Mouse (Mus musculus) ovary, postnatal 14 days (tissue): ENCODE data around the gene Cyth1.
A peak's percentile ranks its signal among the peaks of the same experiment; 100 is the strongest.

ENCODE experiments used
- DNase-seq: peaks from one replicate; pipeline ENCODE4 v3.0.0; 2022; ENCODE audit warnings: low spot score

Gene Cyth1

GRCm38 (mm10) chr11:118248150-118249011, at the start of gene Cyth1:
Gene Cyth1, minus strand, starts transcription at chr11:118248592.
- peak; percentile 99 for DNase-seq

- no peak for DNase-seq
Measured at GRCm38 (mm10) chr11:118297967-118298366, 49.6 kb upstream of the Cyth1 start.

- no peak for DNase-seq
Measured at GRCm38 (mm10) chr11:118295026-118295425, 46.6 kb upstream of the Cyth1 start.

- DNase-seq: no peak
Measured at GRCm38 (mm10) chr11:118292671-118293070, 44.3 kb upstream of the Cyth1 start.

GRCm38 (mm10) chr11:118289999-118290889, 41.9 kb upstream of the Cyth1 start, which contains the start of gene Usp36:
Gene Usp36, minus strand, starts transcription at chr11:118290244.
- DNase-seq: peak; percentile 99

GRCm38 (mm10) chr11:118289562-118289961, 41.2 kb upstream of the Cyth1 start:
- no peak for DNase-seq

- DNase-seq: peak; percentile 6
Measured at GRCm38 (mm10) chr11:118289037-118289511, 40.7 kb upstream of the Cyth1 start.

- DNase-seq: no peak
Measured at GRCm38 (mm10) chr11:118287573-118287972, 39.2 kb upstream of the Cyth1 start.

GRCm38 (mm10) chr11:118286434-118286833, 38.0 kb upstream of the Cyth1 start:
- DNase-seq: no peak

GRCm38 (mm10) chr11:118285791-118286190, 37.4 kb upstream of the Cyth1 start:
- DNase-seq: no peak

- no peak for DNase-seq
Measured at GRCm38 (mm10) chr11:118280218-118280617, 31.8 kb upstream of the Cyth1 start.

GRCm38 (mm10) chr11:118276328-118276727, 27.9 kb upstream of the Cyth1 start:
- DNase-seq: no peak

- DNase-seq: no peak
Measured at GRCm38 (mm10) chr11:118275092-118275491, 26.7 kb upstream of the Cyth1 start.

GRCm38 (mm10) chr11:118269827-118270226, 21.4 kb upstream of the Cyth1 start:
- no peak for DNase-seq

- no peak for DNase-seq
Measured at GRCm38 (mm10) chr11:118266666-118267046, 18.3 kb upstream of the Cyth1 start.

GRCm38 (mm10) chr11:118266044-118266665, 17.8 kb upstream of the Cyth1 start:
- no peak for DNase-seq

GRCm38 (mm10) chr11:118265621-118266020, 17.2 kb upstream of the Cyth1 start:
- DNase-seq: no peak

GRCm38 (mm10) chr11:118263146-118263545, 14.8 kb upstream of the Cyth1 start:
- DNase-seq: no peak

GRCm38 (mm10) chr11:118260081-118260480, 11.7 kb upstream of the Cyth1 start:
- DNase-seq: no peak

- no peak for DNase-seq
Measured at GRCm38 (mm10) chr11:118259580-118259979, 11.2 kb upstream of the Cyth1 start.

- no peak for DNase-seq
Measured at GRCm38 (mm10) chr11:118256371-118256770, 8.0 kb upstream of the Cyth1 start.
